Mouse (Mus musculus) embryonic fibroblast, embryonic 13.5 days (primary cell): ENCODE results near the gene Snx12.

Experiments used
- CTCF ChIP-seq: IDR thresholded peaks from 2 replicates; pipeline ENCODE4 v1.5.1; 2011; ENCODE audit warnings: mild to moderate bottlenecking, control low read depth, low read length, moderate library complexity, borderline replicate concordance; ENCODE audit not compliant: insufficient read depth
- POLR2A ChIP-seq: IDR thresholded peaks from 2 replicates; pipeline ENCODE4 v1.6.1; 2011; ENCODE audit warnings: low read depth, mild to moderate bottlenecking, control low read depth, low read length, moderate library complexity

DNA sequence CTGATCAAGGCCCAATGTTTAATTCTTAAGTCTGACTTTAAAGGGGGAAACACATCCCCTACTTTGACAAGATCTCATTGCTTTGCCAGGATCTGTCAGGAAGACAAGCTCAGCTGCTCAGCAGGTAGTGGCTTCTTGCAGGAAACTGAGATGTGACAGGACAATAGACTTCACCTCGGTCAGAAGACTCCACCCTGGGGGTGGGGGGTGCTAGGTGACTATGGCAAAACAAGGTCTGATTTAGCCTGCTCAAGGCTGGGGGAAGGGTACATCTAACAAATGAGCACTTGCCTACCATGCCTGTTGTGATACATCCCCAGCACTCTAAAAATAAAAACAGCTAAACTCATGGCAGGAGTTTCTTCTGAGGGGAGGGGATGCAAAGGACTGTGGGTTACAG lies 22.6 kb upstream of the Snx12 start:
- TF ChIP-seq POLR2A (no peak), CTCF (no peak)
